Mouse (Mus musculus): ENCODE results near the gene Zdhhc25. TPM values are rescaled to one million over a fixed set of nuclear protein-coding genes. Genes with fewer than 3 reads are reported as not detected.

The Zdhhc25 gene
- polyA plus RNA-seq, 1 experiment from 2014 or later = not detected

GRCm38 (mm10) chr15:88624874-88625277, 24.8 kb downstream of the Zdhhc25 start:
- 63% methylated on average over 6 of the region's 6 CpGs for WGBS
- ATAC-seq (ENCODE audit: low read depth) = no peak
- Histone ChIP-seq H3K9me3 (ENCODE audit: control insufficient read depth, low read length) (no peaks in the 10 kb centered on the region), H3K4me3 (ENCODE audit: low read depth, low read length) (no peak overlapping the region), H3K4me1 (ENCODE audit: control insufficient read depth, insufficient read depth, low read length) (no peaks in the 10 kb centered on the region), H3K36me3 (ENCODE audit: control insufficient read depth, insufficient read depth, low read length) (no peaks in the 10 kb centered on the region), H3K9ac (replicated peaks; ENCODE audit: low read depth, low read length) (no peak overlapping the region), H3K4me2 (ENCODE audit: low read depth, low read length) (no peak overlapping the region), H3K27ac (ENCODE audit: low read depth, low read length) (no peak overlapping the region), H3K27me3 (ENCODE audit: control insufficient read depth, insufficient read depth, low read length) (no peaks in the 10 kb centered on the region)

- Histone ChIP-seq H3K27ac (ENCODE audit: low read depth, low read length) (no peak overlapping the region), H3K4me1 (ENCODE audit: control insufficient read depth, insufficient read depth, low read length) (no peaks in the 10 kb centered on the region), H3K9me3 (ENCODE audit: control insufficient read depth, low read length) (no peaks in the 10 kb centered on the region), H3K36me3 (ENCODE audit: control insufficient read depth, insufficient read depth, low read length) (no peaks in the 10 kb centered on the region), H3K4me3 (ENCODE audit: low read depth, low read length) (no peak overlapping the region), H3K4me2 (ENCODE audit: low read depth, low read length) (no peak overlapping the region), H3K27me3 (ENCODE audit: control insufficient read depth, insufficient read depth, low read length) (no peaks in the 10 kb centered on the region), H3K9ac (replicated peaks; ENCODE audit: low read depth, low read length) (no peak overlapping the region)
- WGBS = 90% methylated on average over 3 of the region's 3 CpGs
- ATAC-seq (ENCODE audit: low read depth) = no peak
Observed at GRCm38 (mm10) chr15:88625303-88626066, 25.4 kb downstream of the Zdhhc25 start.

- no peaks in the 10 kb centered on the region for H3K4me1 ChIP-seq (ENCODE audit: control insufficient read depth, insufficient read depth, low read length)
- no peak overlapping the region for H3K9ac ChIP-seq (replicated peaks; ENCODE audit: low read depth, low read length)
- H3K36me3 ChIP-seq (ENCODE audit: control insufficient read depth, insufficient read depth, low read length) = no peaks in the 10 kb centered on the region
- ATAC-seq (ENCODE audit: low read depth) = no peak
- no peaks in the 10 kb centered on the region for H3K27me3 ChIP-seq (ENCODE audit: control insufficient read depth, insufficient read depth, low read length)
- 85% methylated on average over 5 of the region's 5 CpGs for WGBS
- H3K4me2 ChIP-seq (ENCODE audit: low read depth, low read length) = no peak overlapping the region
- H3K9me3 ChIP-seq (ENCODE audit: control insufficient read depth, low read length) = no peaks in the 10 kb centered on the region
- no peak overlapping the region for H3K27ac ChIP-seq (ENCODE audit: low read depth, low read length)
- H3K4me3 ChIP-seq (ENCODE audit: low read depth, low read length) = no peak overlapping the region
Observed at GRCm38 (mm10) chr15:88626886-88627488, 26.9 kb downstream of the Zdhhc25 start.

GRCm38 (mm10) chr15:88628801-88629356, 28.8 kb downstream of the Zdhhc25 start:
- no peaks in the 10 kb centered on the region for H3K4me1 ChIP-seq (ENCODE audit: control insufficient read depth, insufficient read depth, low read length)
- no peak for ATAC-seq (ENCODE audit: low read depth)
- no peaks in the 10 kb centered on the region for H3K27me3 ChIP-seq (ENCODE audit: control insufficient read depth, insufficient read depth, low read length)
- H3K27ac ChIP-seq (ENCODE audit: low read depth, low read length) = no peak overlapping the region
- H3K4me3 ChIP-seq (ENCODE audit: low read depth, low read length) = no peak overlapping the region
- WGBS = 78% methylated on average over 9 of the region's 9 CpGs
- H3K9ac ChIP-seq (replicated peaks; ENCODE audit: low read depth, low read length) = no peak overlapping the region
- no peak overlapping the region for H3K4me2 ChIP-seq (ENCODE audit: low read depth, low read length)
- H3K36me3 ChIP-seq (ENCODE audit: control insufficient read depth, insufficient read depth, low read length) = no peaks in the 10 kb centered on the region
- H3K9me3 ChIP-seq (ENCODE audit: control insufficient read depth, low read length) = no peaks in the 10 kb centered on the region

GRCm38 (mm10) chr15:88635205-88635604, 35.1 kb downstream of the Zdhhc25 start:
- ATAC-seq (ENCODE audit: low read depth) = no peak
- WGBS = 68% methylated on average over 5 of the region's 5 CpGs
- Histone ChIP-seq H3K9me3 (ENCODE audit: control insufficient read depth, low read length) (no peaks in the 10 kb centered on the region), H3K4me2 (ENCODE audit: low read depth, low read length) (no peak overlapping the region), H3K4me1 (ENCODE audit: control insufficient read depth, insufficient read depth, low read length) (no peaks in the 10 kb centered on the region), H3K27me3 (ENCODE audit: control insufficient read depth, insufficient read depth, low read length) (no peaks in the 10 kb centered on the region), H3K4me3 (ENCODE audit: low read depth, low read length) (no peak overlapping the region), H3K27ac (ENCODE audit: low read depth, low read length) (no peak overlapping the region), H3K9ac (replicated peaks; ENCODE audit: low read depth, low read length) (no peak overlapping the region), H3K36me3 (ENCODE audit: control insufficient read depth, insufficient read depth, low read length) (no peaks in the 10 kb centered on the region)

GRCm38 (mm10) chr15:88651019-88651418, 50.9 kb downstream of the Zdhhc25 start:
- H3K4me2 ChIP-seq (ENCODE audit: low read depth, low read length) = no peak overlapping the region
- H3K4me3 ChIP-seq (ENCODE audit: low read depth, low read length) = no peak overlapping the region
- no peak overlapping the region for H3K27ac ChIP-seq (ENCODE audit: low read depth, low read length)
- peak; percentile 14; the same call in 1 of the 2 replicates for ATAC-seq (ENCODE audit: low read depth)
- no peak overlapping the region for H3K9ac ChIP-seq (replicated peaks; ENCODE audit: low read depth, low read length)
- no peaks in the 10 kb centered on the region for H3K36me3 ChIP-seq (ENCODE audit: control insufficient read depth, insufficient read depth, low read length)
- WGBS = 19% methylated on average over 13 of the region's 13 CpGs
- H3K27me3 ChIP-seq (ENCODE audit: control insufficient read depth, insufficient read depth, low read length) = no peaks in the 10 kb centered on the region
- H3K4me1 ChIP-seq (ENCODE audit: control insufficient read depth, insufficient read depth, low read length) = no peaks in the 10 kb centered on the region
- no peaks in the 10 kb centered on the region for H3K9me3 ChIP-seq (ENCODE audit: control insufficient read depth, low read length)

Other genes with a start within 250 kb of the Zdhhc25 start
- 20.2 and 22.2 TPM in 2 replicates for gene Brd1, start 133.9 kb downstream of the Zdhhc25 start, polyA plus RNA-seq (2014; fragmentation: Nextera tagmentation; extraction: Ambion mirVana)
- 17.8 and 24.8 TPM in 2 replicates for gene Zbed4, start 151.4 kb downstream of the Zdhhc25 start, polyA plus RNA-seq (2014; fragmentation: Nextera tagmentation; extraction: Ambion mirVana)
- 8.1 and 8.2 TPM in 2 replicates for gene Alg12, start 219.0 kb downstream of the Zdhhc25 start, polyA plus RNA-seq (2014; fragmentation: Nextera tagmentation; extraction: Ambion mirVana)
- gene Creld2, start 219.3 kb downstream of the Zdhhc25 start, polyA plus RNA-seq (2014; fragmentation: Nextera tagmentation; extraction: Ambion mirVana) = 53.1 and 58.6 TPM in 2 replicates

Measured in neural tube, embryonic 14.5 days (tissue).